Mouse (Mus musculus) Patski (cell line): ENCODE data around the gene Rnf6. TPM values are rescaled to one million over a fixed set of nuclear protein-coding genes. Genes with fewer than 3 reads are reported as not detected.
"Not testable (repeated sequence)": the region's sequence is repeated elsewhere in the genome, so short reads cannot be mapped to it uniquely, and the experiment has no call there.

Experiments used
- ATAC-seq: fragments of 100-300 bp; one replicate; pipeline ENCODE4 v1.8.0; 2021
- CTCF ChIA-PET: fragments of 350-600 bp; sonication (Branson Sonifier 250); formaldehyde crosslinking; loops from one replicate; lab custom pipeline; 2022; ENCODE audit warnings: inconsistent platforms; lab: Charles Lee
- POLR2A ChIA-PET: fragments of 350-600 bp; sonication (Branson Sonifier 250); formaldehyde crosslinking; loops from one replicate; lab custom pipeline; 2022; ENCODE audit warnings: antibody characterized with exemption, inconsistent platforms; lab: Charles Lee
- DNase-seq: peaks from one replicate; pipeline ENCODE4 v3.0.0-alpha.2; 2011; ENCODE audit warnings: low read depth, low spot score
- H3K27me3 ChIP-seq: fragments of 371-371 bp; one replicate; pipeline ENCODE4 v1.5.1; 2021
- CTCF ChIP-seq: fragments of 100-300 bp; IDR thresholded peaks from one replicate; pipeline ENCODE4 v1.5.1; 2021
- in situ Hi-C: fragments of 300-500 bp; cut with MboI; formaldehyde crosslinking; loops from 3 replicates; pipeline ENCODE4 v1.11.1; 2018; ENCODE audit warnings: low pct_unique_long_range_greater_than_20kb, mixed read lengths
- polyA plus RNA-seq: library from polyadenylated mRNA; unstranded; gene quantifications from one replicate; pipeline ENCODE4 v1.2.3, GENCODE M21; 2021

Rnf6 gene
- polyA plus RNA-seq, 1 experiment from 2014 or later = 82.9 TPM

DNA sequence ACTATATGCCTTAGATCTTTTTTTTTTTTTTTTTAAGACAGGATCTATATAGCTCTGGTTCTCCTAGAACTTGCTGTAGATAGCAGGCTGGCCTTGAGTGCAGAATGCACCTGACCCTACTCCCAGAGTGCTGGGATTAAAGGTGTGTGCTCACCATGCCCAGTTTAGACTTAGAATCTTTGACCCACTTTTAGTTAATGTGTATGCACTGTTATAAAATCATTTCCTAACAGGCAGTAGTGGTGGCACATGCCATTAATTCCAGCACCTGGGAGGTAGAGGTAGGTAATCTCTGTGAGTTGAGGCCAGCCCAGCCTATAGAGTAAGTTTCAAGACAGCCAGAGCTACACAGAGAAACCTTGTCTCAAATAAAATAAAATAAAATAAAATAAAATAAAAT lies 22.3 kb downstream of the Rnf6 start:
- no peaks in the 10 kb centered on the region for H3K27me3 ChIP-seq
- no peak for TF ChIP-seq CTCF
- DNase-seq = no peak
- CTCF ChIA-PET = interaction anchor here (0.8 to 1.0 kb wide), 2 partner anchors 18 to 183 kb away, joined by 3 read pairs; no protein-coding TSS in a partner anchor
- no peak for ATAC-seq
- in situ Hi-C loops = loop anchor here (25.0 kb wide), 1 partner anchor 263 kb away; no protein-coding TSS in a partner anchor
- POLR2A ChIA-PET = no interaction called here

GRCm38 (mm10) chr5:146193360-146193759 lies 28.0 kb downstream of the Rnf6 start:
- ATAC-seq = no peak
- TF ChIP-seq CTCF = no peak
- POLR2A ChIA-PET = no interaction called here
- no peaks in the 10 kb centered on the region for H3K27me3 ChIP-seq
- DNase-seq = no peak
- in situ Hi-C loops = loop anchor here (5.0 to 25.0 kb wide), 2 partner anchors 109 to 269 kb away; no protein-coding TSS in a partner anchor
- CTCF ChIA-PET = interaction anchor here (1.3 kb wide), 1 partner anchor 108 kb away, joined by 3 read pairs; no protein-coding TSS in a partner anchor

GRCm38 (mm10) chr5:146190501-146191269 lies 30.7 kb downstream of the Rnf6 start:
- CTCF ChIA-PET = no interaction called here
- DNase-seq (no peak), ATAC-seq (no peak)
- no peak for TF ChIP-seq CTCF
- H3K27me3 ChIP-seq = no peaks in the 10 kb centered on the region
- in situ Hi-C loops = loop anchor here (5.0 to 25.0 kb wide), 2 partner anchors 112 to 272 kb away; no protein-coding TSS in a partner anchor
- POLR2A ChIA-PET = no interaction called here

GRCm38 (mm10) chr5:146190093-146190492 lies 31.3 kb downstream of the Rnf6 start:
- ChIA-PET CTCF (no interaction called here), POLR2A (no interaction called here)
- H3K27me3 ChIP-seq = no peaks in the 10 kb centered on the region
- ATAC-seq = no peak
- in situ Hi-C loops = loop anchor here (5.0 to 25.0 kb wide), 2 partner anchors 112 to 272 kb away; no protein-coding TSS in a partner anchor
- no peak for DNase-seq
- no peak for TF ChIP-seq CTCF

- POLR2A ChIA-PET = no interaction called here
- in situ Hi-C loops = loop anchor here (25.0 kb wide), 1 partner anchor 274 kb away; no protein-coding TSS in a partner anchor
- no peak for DNase-seq
Measured at GRCm38 (mm10) chr5:146188712-146189111, 32.6 kb downstream of the Rnf6 start.

DNA sequence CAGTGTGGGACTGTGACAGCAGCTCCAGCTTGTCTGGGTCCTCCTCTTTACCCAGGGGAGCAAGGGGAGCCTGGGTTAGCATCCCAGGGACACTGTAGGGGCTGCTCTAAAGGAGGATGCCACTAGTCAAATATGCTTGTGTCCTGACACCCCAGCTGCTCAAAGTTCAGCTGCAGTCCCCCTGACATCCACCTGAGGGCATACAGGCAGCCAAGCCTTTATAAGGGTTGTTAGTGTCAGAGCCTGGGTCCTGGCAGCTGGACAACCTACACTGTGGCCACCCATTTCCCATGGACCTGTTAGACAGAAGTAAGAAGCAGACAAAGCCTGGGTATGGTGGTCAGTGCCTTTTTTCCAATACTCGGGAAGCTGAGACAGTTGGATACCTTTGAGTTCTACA lies 33.2 kb downstream of the Rnf6 start:
- peaks cover 3% of the 10 kb centered on the region for H3K27me3 ChIP-seq
- ChIA-PET POLR2A (no interaction called here), CTCF (interaction anchor here (0.7 to 1.2 kb wide), 4 partner anchors 79 to 123 kb away, joined by 3 to 5 read pairs (median 4); no protein-coding TSS in a partner anchor)
- no peak for DNase-seq
- ATAC-seq = no peak
- in situ Hi-C loops = loop anchor here (25.0 kb wide), 1 partner anchor 274 kb away; no protein-coding TSS in a partner anchor
- peak; percentile 44 for TF ChIP-seq CTCF

More at GRCm38 (mm10) chr5:146188712-146189111, 32.6 kb downstream of the Rnf6 start:
- ATAC-seq = no peak
- peaks cover 1% of the 10 kb centered on the region for H3K27me3 ChIP-seq
- no peak for TF ChIP-seq CTCF
- CTCF ChIA-PET = interaction anchor here (0.7 to 1.2 kb wide), 3 partner anchors 78 to 122 kb away, joined by 3 to 4 read pairs (median 3); no protein-coding TSS in a partner anchor

- CTCF ChIA-PET = interaction anchor here (1.2 kb wide), 2 partner anchors 110 to 124 kb away, joined by 3 to 5 read pairs; no protein-coding TSS in a partner anchor
- H3K27me3 ChIP-seq, DNase-seq, POLR2A ChIA-PET, ATAC-seq: not testable (repeated sequence)
- in situ Hi-C loops = loop anchor here (25.0 kb wide), 1 partner anchor 275 kb away; no protein-coding TSS in a partner anchor
- peak; percentile 70 for TF ChIP-seq CTCF
Measured at GRCm38 (mm10) chr5:146187441-146187840, 33.9 kb downstream of the Rnf6 start.

GRCm38 (mm10) chr5:146185204-146185603 lies 36.2 kb downstream of the Rnf6 start, which contains the start of gene 1700001J03Rik:
Gene 1700001J03Rik, minus strand, starts transcription at chr5:146185304.
- H3K27me3 ChIP-seq, ATAC-seq, DNase-seq, POLR2A ChIA-PET, CTCF ChIA-PET: not testable (repeated sequence)
- in situ Hi-C loops = loop anchor here (25.0 kb wide), 1 partner anchor 277 kb away; no protein-coding TSS in a partner anchor

GRCm38 (mm10) chr5:146172744-146173143 lies 48.6 kb downstream of the Rnf6 start:
- peak; percentile 55 for TF ChIP-seq CTCF
- DNase-seq, in situ Hi-C loops, POLR2A ChIA-PET, CTCF ChIA-PET, ATAC-seq, H3K27me3 ChIP-seq: not testable (repeated sequence)

DNA sequence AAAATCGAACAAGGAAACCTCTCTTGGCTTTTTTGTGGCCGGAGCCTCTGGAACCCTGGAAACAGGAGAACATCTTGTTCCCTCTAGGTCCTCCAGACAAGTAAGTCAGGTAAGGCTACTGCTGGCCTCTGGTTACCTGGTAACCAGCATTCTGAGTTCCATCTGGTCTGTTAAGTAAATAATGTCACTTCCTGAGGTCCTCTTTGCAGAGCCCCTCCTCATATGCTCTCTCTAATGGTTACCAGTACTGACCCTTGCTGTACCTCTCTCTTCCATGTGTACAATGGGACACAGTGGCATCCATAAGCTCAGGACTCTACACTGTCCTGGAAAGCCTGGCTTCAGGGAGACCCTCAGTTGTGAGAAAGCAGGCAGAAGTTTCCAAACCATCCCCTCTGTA lies 50.7 kb downstream of the Rnf6 start, which contains the start of gene Gm6309:
TSS of gene Gm6309 (minus strand) at position 101 of the 400 bp plus-strand sequence.
- H3K27me3 ChIP-seq, CTCF ChIA-PET, POLR2A ChIA-PET, in situ Hi-C loops, DNase-seq, ATAC-seq: not testable (repeated sequence)

DNA sequence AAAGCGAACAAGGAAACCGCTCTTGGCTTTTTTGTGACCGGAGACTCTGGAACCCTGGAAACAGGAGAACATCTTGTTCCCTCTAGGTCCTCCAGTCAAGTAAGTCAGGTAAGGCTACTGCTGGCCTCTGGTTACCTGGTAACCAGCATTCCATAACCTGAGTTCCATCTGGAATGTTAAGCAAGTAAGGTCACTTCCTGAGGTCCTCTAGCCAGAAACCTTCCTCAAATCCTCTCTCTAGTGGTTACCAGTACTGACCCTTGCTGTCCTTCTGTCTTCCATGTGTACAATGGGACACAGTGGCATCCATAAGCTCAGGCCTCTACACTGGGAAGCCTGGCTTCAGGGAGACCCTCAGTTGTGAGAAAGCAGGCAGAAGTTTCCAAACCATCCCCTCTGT lies 60.9 kb downstream of the Rnf6 start, which contains the start of gene Gm5565:
TSS of gene Gm5565 (minus strand) at position 101 of the 400 bp plus-strand sequence.
- DNase-seq, H3K27me3 ChIP-seq, POLR2A ChIA-PET, in situ Hi-C loops, ATAC-seq, CTCF ChIA-PET: not testable (repeated sequence)
